Mouse (Mus musculus): ENCODE data around the gene Rabl2. TPM values are rescaled to one million over a fixed set of nuclear protein-coding genes. Genes with fewer than 3 reads are reported as not detected.

Gene Rabl2
- polyA plus RNA-seq, 1 experiment from 2014 or later = 81.8 TPM

DNA sequence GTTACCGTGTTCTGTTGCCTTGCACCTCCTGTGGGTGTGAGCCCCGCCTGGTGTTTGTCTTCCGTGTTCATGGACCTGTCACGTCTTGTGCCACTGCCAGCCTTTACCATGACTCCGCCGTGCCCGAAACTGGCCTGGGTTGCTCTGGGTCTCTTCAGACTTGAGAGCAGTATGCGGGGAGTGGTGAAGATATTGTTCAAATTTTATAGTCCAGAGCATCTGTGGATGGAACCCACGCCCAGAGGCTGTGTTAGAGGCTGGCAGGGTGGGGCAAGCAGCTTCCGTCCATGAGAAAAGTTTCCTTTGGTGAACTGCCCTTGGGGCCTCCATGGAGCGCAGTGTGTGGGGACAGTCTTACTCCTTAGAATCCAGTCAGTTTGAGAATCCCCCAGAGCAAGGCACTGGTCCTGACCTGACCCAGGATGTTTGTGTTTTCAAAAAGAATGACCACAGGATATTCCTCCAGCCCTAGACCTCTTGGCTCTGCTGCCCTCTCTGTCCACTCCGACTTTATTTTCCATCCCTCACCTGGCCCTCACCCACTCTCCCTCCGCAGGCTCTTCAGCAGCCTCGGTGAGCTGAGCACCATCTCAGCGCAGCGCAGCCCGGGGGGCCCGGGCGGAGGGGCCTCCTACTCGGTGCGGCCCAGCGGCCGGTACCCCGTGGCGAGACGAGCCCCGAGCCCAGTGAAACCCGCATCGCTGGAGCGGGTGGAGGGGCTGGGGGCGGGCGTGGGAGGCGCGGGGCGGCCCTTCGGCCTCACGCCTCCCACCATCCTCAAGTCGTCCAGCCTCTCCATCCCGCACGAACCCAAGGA is 34.3 kb downstream of the Rabl2 start:
- no peak overlapping the region for H3K9ac ChIP-seq (ENCODE audit: low read depth, low read length)
- peak overlapping the region; percentile 10; the same call in 1 of the 2 replicates for H3K4me3 ChIP-seq (ENCODE audit: low read length)
- no peaks in the 10 kb centered on the region for H3K9me3 ChIP-seq (ENCODE audit: control insufficient read depth, low read length)
- 15% methylated on average over 36 of the region's 40 CpGs for WGBS
- peaks cover 8% of the 10 kb centered on the region for H3K27me3 ChIP-seq (replicated peaks; ENCODE audit: control insufficient read depth, insufficient read depth, low read length)
- no peak overlapping the region for H3K27ac ChIP-seq (ENCODE audit: low read depth, low read length)
- H3K4me2 ChIP-seq (ENCODE audit: low read length) = peak overlapping the region; percentile 33
- ATAC-seq = no peak
- no peaks in the 10 kb centered on the region for H3K36me3 ChIP-seq (ENCODE audit: control insufficient read depth, insufficient read depth, low read length)
- H3K4me1 ChIP-seq (ENCODE audit: control insufficient read depth, insufficient read depth, low read depth, low read length) = peaks cover 8% of the 10 kb centered on the region

- H3K27ac ChIP-seq (ENCODE audit: low read depth, low read length) = no peak overlapping the region
- 28% methylated on average over 22 of the region's 23 CpGs for WGBS
- H3K4me1 ChIP-seq (ENCODE audit: control insufficient read depth, insufficient read depth, low read depth, low read length) = peaks cover 8% of the 10 kb centered on the region
- H3K9me3 ChIP-seq (ENCODE audit: control insufficient read depth, low read length) = no peaks in the 10 kb centered on the region
- ATAC-seq = peak; percentile 34
- 0 out of 2 replicates have a peak, but pooled peaks cover 3% of the 10 kb centered on the region for H3K36me3 ChIP-seq (ENCODE audit: control insufficient read depth, insufficient read depth, low read length)
- no peak overlapping the region for H3K4me3 ChIP-seq (ENCODE audit: low read length)
- H3K27me3 ChIP-seq (replicated peaks; ENCODE audit: control insufficient read depth, insufficient read depth, low read length) = peaks cover 8% of the 10 kb centered on the region
- no peak overlapping the region; the same call in 1 of the 2 replicates for H3K9ac ChIP-seq (ENCODE audit: low read depth, low read length)
- peak overlapping the region; percentile 10; the same call in 1 of the 2 replicates for H3K4me2 ChIP-seq (ENCODE audit: low read length)
These were observed 35.1 kb downstream of the Rabl2 start for GRCm38 (mm10) chr15:89556401-89557178.

GRCm38 (mm10) chr15:89555591-89555990 is 36.1 kb downstream of the Rabl2 start:
- 68% methylated on average over 6 of the region's 6 CpGs for WGBS
- Histone ChIP-seq H3K4me1 (ENCODE audit: control insufficient read depth, insufficient read depth, low read depth, low read length) (peaks cover 8% of the 10 kb centered on the region), H3K27me3 (replicated peaks; ENCODE audit: control insufficient read depth, insufficient read depth, low read length) (peaks cover 8% of the 10 kb centered on the region)

GRCm38 (mm10) chr15:89551733-89552132 is 40.0 kb downstream of the Rabl2 start:
- Histone ChIP-seq H3K9ac (ENCODE audit: low read depth, low read length) (no peak overlapping the region), H3K4me1 (ENCODE audit: control insufficient read depth, insufficient read depth, low read depth, low read length) (peaks cover 21% of the 10 kb centered on the region), H3K27ac (ENCODE audit: low read depth, low read length) (no peak overlapping the region), H3K4me2 (ENCODE audit: low read length) (no peak overlapping the region), H3K36me3 (ENCODE audit: control insufficient read depth, insufficient read depth, low read length) (0 out of 2 replicates have a peak, but pooled peaks cover 8% of the 10 kb centered on the region), H3K9me3 (ENCODE audit: control insufficient read depth, low read length) (no peaks in the 10 kb centered on the region), H3K27me3 (replicated peaks; ENCODE audit: control insufficient read depth, insufficient read depth, low read length) (peaks cover 3% of the 10 kb centered on the region; the same call in 1 of the 2 replicates), H3K4me3 (ENCODE audit: low read length) (no peak overlapping the region)
- WGBS = 88% methylated on average over 1 of the region's 1 CpGs
- ATAC-seq = no peak

More at GRCm38 (mm10) chr15:89555591-89555990, 36.1 kb downstream of the Rabl2 start:
- ATAC-seq = no peak
- Histone ChIP-seq H3K9me3 (ENCODE audit: control insufficient read depth, low read length) (no peaks in the 10 kb centered on the region), H3K4me2 (ENCODE audit: low read length) (no peak overlapping the region), H3K36me3 (ENCODE audit: control insufficient read depth, insufficient read depth, low read length) (0 out of 2 replicates have a peak, but pooled peaks cover 3% of the 10 kb centered on the region), H3K27ac (ENCODE audit: low read depth, low read length) (no peak overlapping the region), H3K9ac (ENCODE audit: low read depth, low read length) (no peak overlapping the region), H3K4me3 (ENCODE audit: low read length) (no peak overlapping the region)

- H3K4me2 ChIP-seq (ENCODE audit: low read length) = no peak overlapping the region
- H3K27me3 ChIP-seq (replicated peaks; ENCODE audit: control insufficient read depth, insufficient read depth, low read length) = 0 out of 2 replicates have a peak, but pooled peaks cover 3% of the 10 kb centered on the region
- H3K36me3 ChIP-seq (ENCODE audit: control insufficient read depth, insufficient read depth, low read length) = peaks cover 10% of the 10 kb centered on the region; the same call in 1 of the 2 replicates
- no peak for ATAC-seq
- H3K4me1 ChIP-seq (ENCODE audit: control insufficient read depth, insufficient read depth, low read depth, low read length) = peaks cover 16% of the 10 kb centered on the region; the same call in 1 of the 2 replicates
- H3K4me3 ChIP-seq (ENCODE audit: low read length) = no peak overlapping the region
- H3K9ac ChIP-seq (ENCODE audit: low read depth, low read length) = no peak overlapping the region
- no peaks in the 10 kb centered on the region for H3K9me3 ChIP-seq (ENCODE audit: control insufficient read depth, low read length)
- H3K27ac ChIP-seq (ENCODE audit: low read depth, low read length) = no peak overlapping the region
- WGBS = 96% methylated on average over 8 of the region's 8 CpGs
These were observed 41.2 kb downstream of the Rabl2 start for GRCm38 (mm10) chr15:89550506-89550905.

GRCm38 (mm10) chr15:89548837-89549236 is 42.9 kb downstream of the Rabl2 start:
- Histone ChIP-seq H3K36me3 (ENCODE audit: control insufficient read depth, insufficient read depth, low read length) (peaks cover 13% of the 10 kb centered on the region; the same call in 1 of the 2 replicates), H3K4me3 (ENCODE audit: low read length) (peak overlapping the region; percentile 8; the same call in 1 of the 2 replicates), H3K27ac (ENCODE audit: low read depth, low read length) (peak overlapping the region; percentile 56; the same call in 1 of the 2 replicates), H3K4me2 (ENCODE audit: low read length) (peak overlapping the region; percentile 45), H3K9me3 (ENCODE audit: control insufficient read depth, low read length) (no peaks in the 10 kb centered on the region), H3K27me3 (replicated peaks; ENCODE audit: control insufficient read depth, insufficient read depth, low read length) (0 out of 2 replicates have a peak, but pooled peaks cover 3% of the 10 kb centered on the region), H3K4me1 (ENCODE audit: control insufficient read depth, insufficient read depth, low read depth, low read length) (peaks cover 16% of the 10 kb centered on the region; the same call in 1 of the 2 replicates), H3K9ac (ENCODE audit: low read depth, low read length) (no peak overlapping the region; the same call in 1 of the 2 replicates)
- WGBS = 13% methylated on average over 10 of the region's 11 CpGs
- peak; percentile 77 for ATAC-seq

- peak overlapping the region; percentile 55 for H3K9ac ChIP-seq (ENCODE audit: low read depth, low read length)
- H3K27ac ChIP-seq (ENCODE audit: low read depth, low read length) = peak overlapping the region; percentile 56; the same call in 1 of the 2 replicates
- peak overlapping the region; percentile 15 for H3K4me3 ChIP-seq (ENCODE audit: low read length)
- no peaks in the 10 kb centered on the region for H3K9me3 ChIP-seq (ENCODE audit: control insufficient read depth, low read length)
- ATAC-seq = peak; percentile 73
- 14% methylated on average over 58 of the region's 58 CpGs for WGBS
- H3K36me3 ChIP-seq (ENCODE audit: control insufficient read depth, insufficient read depth, low read length) = peaks cover 13% of the 10 kb centered on the region; the same call in 1 of the 2 replicates
- peak overlapping the region; percentile 45 for H3K4me2 ChIP-seq (ENCODE audit: low read length)
- 0 out of 2 replicates have a peak, but pooled peaks cover 3% of the 10 kb centered on the region for H3K27me3 ChIP-seq (replicated peaks; ENCODE audit: control insufficient read depth, insufficient read depth, low read length)
- peaks cover 16% of the 10 kb centered on the region; the same call in 1 of the 2 replicates for H3K4me1 ChIP-seq (ENCODE audit: control insufficient read depth, insufficient read depth, low read depth, low read length)
These were observed 43.7 kb downstream of the Rabl2 start for GRCm38 (mm10) chr15:89547824-89548601.

DNA sequence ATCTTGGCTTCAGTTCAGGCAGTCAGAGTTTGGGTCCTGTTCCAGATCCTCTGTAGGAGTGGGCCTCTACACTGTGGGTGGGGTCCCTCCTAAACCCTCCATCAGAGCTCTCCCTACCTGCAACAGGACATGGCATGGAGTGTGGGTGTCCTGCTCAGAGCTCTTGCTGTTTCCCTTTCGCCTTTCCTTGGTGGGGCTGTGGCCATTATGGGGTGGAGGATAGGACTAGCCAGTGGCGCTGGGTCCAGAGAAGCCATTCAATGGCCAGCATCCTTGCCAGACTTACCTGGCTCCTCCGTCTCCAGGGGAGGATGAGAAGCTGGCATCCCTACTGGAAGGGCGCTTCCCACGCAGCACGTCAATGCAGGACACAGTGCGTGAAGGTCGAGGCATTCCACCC is 44.4 kb downstream of the Rabl2 start:
- peaks cover 16% of the 10 kb centered on the region; the same call in 1 of the 2 replicates for H3K4me1 ChIP-seq (ENCODE audit: control insufficient read depth, insufficient read depth, low read depth, low read length)
- WGBS = 46% methylated on average over 7 of the region's 8 CpGs
- H3K27me3 ChIP-seq (replicated peaks; ENCODE audit: control insufficient read depth, insufficient read depth, low read length) = 0 out of 2 replicates have a peak, but pooled peaks cover 3% of the 10 kb centered on the region
- H3K27ac ChIP-seq (ENCODE audit: low read depth, low read length) = no peak overlapping the region
- peak overlapping the region; percentile 45; the same call in 1 of the 2 replicates for H3K4me2 ChIP-seq (ENCODE audit: low read length)
- H3K9ac ChIP-seq (ENCODE audit: low read depth, low read length) = no peak overlapping the region
- H3K9me3 ChIP-seq (ENCODE audit: control insufficient read depth, low read length) = no peaks in the 10 kb centered on the region
- H3K36me3 ChIP-seq (ENCODE audit: control insufficient read depth, insufficient read depth, low read length) = peaks cover 13% of the 10 kb centered on the region; the same call in 1 of the 2 replicates
- ATAC-seq = peak; percentile 2; the same call in 1 of the 2 replicates
- H3K4me3 ChIP-seq (ENCODE audit: low read length) = no peak overlapping the region
